Mouse (Mus musculus): ENCODE measurements at regions not wholly inside any gene's neighbourhood (a gene's known extent, or its start where the extent isn't known, plus 50 kb on each side); places are given as distances from the start of the nearest gene placed in this dataset.

DNA sequence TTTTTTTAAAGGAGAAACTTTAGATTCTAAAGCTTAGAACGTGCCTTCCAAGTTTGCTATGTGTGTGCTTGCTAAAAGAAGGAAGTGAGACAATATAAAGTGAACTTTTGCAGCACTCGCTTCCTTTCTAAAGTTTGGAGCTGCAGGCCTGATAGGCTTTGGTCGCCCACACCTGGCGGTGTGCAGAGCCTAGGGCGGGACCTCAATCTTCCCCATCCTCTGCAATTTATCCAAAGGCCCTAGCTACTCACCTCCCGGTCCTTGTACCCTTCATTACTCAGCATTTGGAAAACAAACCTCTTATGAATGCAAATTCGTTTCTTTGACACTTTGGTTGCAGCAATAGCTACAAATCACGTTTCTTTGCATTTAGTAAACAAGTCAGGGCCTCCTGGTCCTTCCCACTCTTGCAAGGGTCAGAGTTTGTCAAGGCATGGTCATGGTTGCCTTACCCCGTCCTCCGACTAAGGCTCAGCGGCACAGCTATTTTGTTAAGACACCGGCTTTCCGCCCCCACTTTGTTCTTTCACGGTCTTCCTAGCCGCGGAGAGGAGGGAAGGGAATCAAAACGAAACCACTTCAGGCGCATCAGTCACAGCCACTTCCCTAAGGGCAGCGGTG, 76.6 kb downstream of the Kcnrg start:
- peak; percentile 78 for DNase-seq (ENCODE audit: low read depth, low spot score)
- TF ChIP-seq SIN3A (IDR thresholded peaks at IDR 0.05; ENCODE audit: low read length) (peak; percentile 52), RCOR1 (IDR thresholded peaks at IDR 0.05; ENCODE audit: low read depth, low read length) (peak; percentile 23; the same call in 1 of the 2 replicates), POLR2AphosphoS2 (IDR thresholded peaks at IDR 0.05; ENCODE audit: low read length) (peak; percentile 30; the same call in 1 of the 2 replicates), POLR2A (IDR thresholded peaks at IDR 0.05; ENCODE audit: control insufficient read depth in 1 of 2, insufficient read depth in 1 of 2, low read depth in 1 of 2, low read length in 2 of 2, poor library complexity in 1 of 2) (peak in 1 of 2 experiments; percentile 19; a peak in 1 of 4 replicates), KAT2A (conservative IDR thresholded peaks at IDR 0.05; ENCODE audit: low read depth, low read length) (no peak; the same call in 1 of the 2 replicates), ZKSCAN1 (IDR thresholded peaks at IDR 0.05; ENCODE audit: low read depth, low read length) (no peak), ZMIZ1 (IDR thresholded peaks at IDR 0.05; ENCODE audit: low read depth, low read length) (no peak), MXI1 (IDR thresholded peaks at IDR 0.05; ENCODE audit: low read depth, low read length) (peak; percentile 43), NELFE (IDR thresholded peaks at IDR 0.05; ENCODE audit: low read depth, low read length) (peak; percentile 60), USF2 (IDR thresholded peaks at IDR 0.05; ENCODE audit: borderline replicate concordance in 1 of 2, insufficient read depth in 1 of 2, low read depth in 1 of 2, low read length in 2 of 2) (no peak), MYB (IDR thresholded peaks at IDR 0.05; ENCODE audit: low read depth, low read length) (no peak), ZC3H11A (IDR thresholded peaks at IDR 0.05; ENCODE audit: low read depth, low read length) (no peak), TCF12 (IDR thresholded peaks at IDR 0.05; ENCODE audit: low read depth, low read length) (0 out of 2 replicates have a peak, but pooled peaks have one; percentile 16), POLR2AphosphoS5 (IDR thresholded peaks at IDR 0.05; ENCODE audit: borderline replicate concordance, low read depth, low read length) (no peak), NRF1 (IDR thresholded peaks at IDR 0.05; ENCODE audit: insufficient read depth, low read depth, low read length, poor library complexity, severe bottlenecking) (no peak), MAZ (IDR thresholded peaks at IDR 0.05; ENCODE audit: low read depth, low read length) (no peak), USF1 (IDR thresholded peaks at IDR 0.05; ENCODE audit: low read depth, low read length) (no peak), CHD1 (IDR thresholded peaks at IDR 0.05; ENCODE audit: low read depth, low read length) (peak; percentile 70), GABPA (IDR thresholded peaks at IDR 0.05; ENCODE audit: low read depth, low read length) (no peak), TBP (IDR thresholded peaks at IDR 0.05; ENCODE audit: low read depth, low read length) (peak; percentile 57), BHLHE40 (IDR thresholded peaks at IDR 0.05; ENCODE audit: borderline replicate concordance, low read depth, low read length) (peak; percentile 66; the same call in 1 of the 2 replicates), EP300 (IDR thresholded peaks at IDR 0.05; ENCODE audit: low read depth in 1 of 2, low read length in 2 of 2) (peak in 1 of 2 experiments; percentile 38; a peak in 2 of 4 replicates), JUND (IDR thresholded peaks at IDR 0.05; ENCODE audit: low read depth, low read length) (no peak), HCFC1 (IDR thresholded peaks at IDR 0.05; ENCODE audit: low read depth, low read length) (peak; percentile 57), MAX (IDR thresholded peaks at IDR 0.05; ENCODE audit: low read length) (peak; percentile 51), CTCF (IDR thresholded peaks at IDR 0.05 in 2 of 3, conservative IDR thresholded peaks at IDR 0.05 in 1 of 3; ENCODE audit: control insufficient read depth in 1 of 3, insufficient read depth in 1 of 3, low read depth in 2 of 3, low read length in 3 of 3, poor library complexity in 1 of 3, severe bottlenecking in 1 of 3) (no peak), RAD21 (IDR thresholded peaks at IDR 0.05; ENCODE audit: low read depth, low read length) (no peak), GATA1 (IDR thresholded peaks at IDR 0.05; ENCODE audit: low read depth, low read length) (no peak), TAL1 (IDR thresholded peaks at IDR 0.05; ENCODE audit: low read length) (no peak), CHD2 (IDR thresholded peaks at IDR 0.05; ENCODE audit: low read length) (no peak), MAFK (IDR thresholded peaks at IDR 0.05; ENCODE audit: borderline replicate concordance, low read depth, low read length) (no peak), E2F4 (IDR thresholded peaks at IDR 0.05; ENCODE audit: borderline replicate concordance, low read depth, low read length) (no peak), ZNF384 (IDR thresholded peaks at IDR 0.05; ENCODE audit: low read depth, low read length) (no peak), MYC (IDR thresholded peaks at IDR 0.05; ENCODE audit: low read depth, low read length) (no peak), UBTF (IDR thresholded peaks at IDR 0.05; ENCODE audit: borderline replicate concordance, insufficient read depth, low read depth, low read length) (no peak), ETS1 (IDR thresholded peaks at IDR 0.05; ENCODE audit: low read depth, low read length) (0 out of 2 replicates have a peak, but pooled peaks have one; percentile 24), SMC3 (IDR thresholded peaks at IDR 0.05; ENCODE audit: low read depth, low read length) (no peak)

More for the DNA sequence above, 76.6 kb downstream of the Kcnrg start:
- peaks cover 0 to 11% of the 10 kb centered on the region in 2 experiments; a peak in 1 of 4 replicates for H3K4me1 ChIP-seq (ENCODE audit: control insufficient read depth in 1 of 2, insufficient read depth in 2 of 2, low read length in 2 of 2)
- no peaks in the 10 kb centered on the region for H3K27me3 ChIP-seq (ENCODE audit: control insufficient read depth in 1 of 2, insufficient read depth in 2 of 2, low read length in 2 of 2)
- H3K36me3 ChIP-seq (ENCODE audit: control insufficient read depth in 1 of 2, insufficient read depth in 2 of 2, low read length in 2 of 2) = peaks cover 0 to 5% of the 10 kb centered on the region in 2 experiments; a peak in 2 of 4 replicates
- H3K9me3 ChIP-seq (replicated peaks; ENCODE audit: insufficient read depth, low read length) = no peaks in the 10 kb centered on the region
- peak overlapping the region; percentile 95 for H3K27ac ChIP-seq (ENCODE audit: control insufficient read depth, low read depth, low read length)
- H3K4me3 ChIP-seq (ENCODE audit: control insufficient read depth in 1 of 2, insufficient read depth in 1 of 2, low read depth in 2 of 2, low read length in 2 of 2) = peak overlapping the region; percentile 59 to 78
- H3K79me2 ChIP-seq (ENCODE audit: control insufficient read depth, insufficient read depth, low read length, poor library complexity) = peaks cover 30% of the 10 kb centered on the region
- peak overlapping the region; percentile 98 for H3K9ac ChIP-seq (ENCODE audit: control insufficient read depth, low read depth, low read length, poor library complexity, severe bottlenecking)

Measured in MEL (cell line).